Mouse (Mus musculus) forebrain, embryonic 13.5 days (tissue): ENCODE measurements around the gene Mrpl10. TPM values are rescaled to one million over a fixed set of nuclear protein-coding genes. Genes with fewer than 3 reads are reported as not detected.
A peak's percentile ranks its signal among the peaks of the same experiment; 100 is the strongest.

Experiments
- ATAC-seq: fragments of 200-750 bp; cut with Nextera tagmentation; 2 replicates; pipeline ENCODE4 v1.8.0; 2017
- H3K27ac ChIP-seq: fragments of 300-500 bp; sonication (generic); 2 replicates; pipeline ENCODE4 v1.5.1; 2015; ENCODE audit warnings: inconsistent platforms, mild to moderate bottlenecking, moderate library complexity
- H3K27me3 ChIP-seq: fragments of 300-500 bp; sonication (generic); 2 replicates; pipeline ENCODE4 v1.6.1; 2015; ENCODE audit warnings: mild to moderate bottlenecking, inconsistent platforms
- H3K36me3 ChIP-seq: fragments of 300-500 bp; sonication (generic); 2 replicates; pipeline ENCODE4 v1.6.1; 2015; ENCODE audit warnings: mild to moderate bottlenecking, inconsistent platforms; ENCODE audit not compliant: poor library complexity, severe bottlenecking
- H3K4me1 ChIP-seq: fragments of 300-500 bp; sonication (generic); 2 replicates; pipeline ENCODE4 v1.6.1; 2015; ENCODE audit warnings: inconsistent platforms
- H3K4me2 ChIP-seq: fragments of 300-500 bp; sonication (generic); 2 replicates; pipeline ENCODE4 v1.6.1; 2015; ENCODE audit warnings: inconsistent platforms, mild to moderate bottlenecking, moderate library complexity
- H3K4me3 ChIP-seq: fragments of 300-500 bp; sonication (generic); 2 replicates; pipeline ENCODE4 v1.5.1; 2015; ENCODE audit warnings: mild to moderate bottlenecking, inconsistent platforms
- H3K9ac ChIP-seq: fragments of 300-500 bp; sonication (generic); 2 replicates; pipeline ENCODE4 v1.6.1; 2015; ENCODE audit warnings: mild to moderate bottlenecking, inconsistent platforms
- H3K9me3 ChIP-seq: fragments of 300-500 bp; sonication (generic); replicated peaks from 2 replicates; pipeline ENCODE4 v1.6.1; 2016; ENCODE audit warnings: inconsistent platforms
- WGBS: fragments of 180-500 bp; shearing (Covaris S2); methylation state at CpG from one replicate; pipeline ENCODE4 v1.1.7; 2015; 5-methylcytosine and 5-hydroxymethylcytosine counted together
- polyA plus RNA-seq: library from polyadenylated mRNA; unstranded; fragments of >200 nt; fragmentation: Nextera tagmentation; extraction: Ambion mirVana; gene quantifications from 2 replicates; pipeline ENCODE4 v1.2.1, GENCODE M21; 2015

The Mrpl10 gene
- polyA plus RNA-seq, 1 experiment from 2014 or later, result 59.3 TPM

- Histone ChIP-seq H3K9me3 (no peaks in the 10 kb centered on the region), H3K9ac (peak overlapping the region; percentile 30; the same call in 1 of the 2 replicates), H3K27me3 (no peaks in the 10 kb centered on the region), H3K4me1 (peaks cover 26% of the 10 kb centered on the region), H3K36me3 (peaks cover 64% of the 10 kb centered on the region), H3K4me3 (0 out of 2 replicates have a peak overlapping the region, but pooled peaks have one; percentile 73), H3K4me2 (peak overlapping the region; percentile 98; the same call in 1 of the 2 replicates), H3K27ac (no peak overlapping the region)
- ATAC-seq, result no peak
- 30% methylated on average over 11 of the region's 11 CpGs for WGBS
These were observed 10.9 kb downstream of the Mrpl10 start for GRCm38 (mm10) chr11:97052219-97052646.

GRCm38 (mm10) chr11:97063274-97063920 lies 22.0 kb downstream of the Mrpl10 start:
- 9% methylated on average over 9 of the region's 9 CpGs for WGBS
- H3K4me3 ChIP-seq, result no peak overlapping the region
- ATAC-seq, result peak; percentile 50; the same call in 1 of the 2 replicates
- no peaks in the 10 kb centered on the region for H3K9me3 ChIP-seq
- H3K9ac ChIP-seq, result 0 out of 2 replicates have a peak overlapping the region, but pooled peaks have one; percentile 10
- H3K27ac ChIP-seq, result peak overlapping the region; percentile 68
- H3K36me3 ChIP-seq, result peaks cover 42% of the 10 kb centered on the region
- H3K27me3 ChIP-seq, result no peaks in the 10 kb centered on the region
- peak overlapping the region; percentile 10; the same call in 1 of the 2 replicates for H3K4me2 ChIP-seq
- H3K4me1 ChIP-seq, result peaks cover 12% of the 10 kb centered on the region

GRCm38 (mm10) chr11:97063921-97064295 lies 22.5 kb downstream of the Mrpl10 start:
- Histone ChIP-seq H3K9me3 (no peaks in the 10 kb centered on the region), H3K9ac (no peak overlapping the region), H3K4me1 (peaks cover 12% of the 10 kb centered on the region), H3K36me3 (peaks cover 42% of the 10 kb centered on the region), H3K4me2 (peak overlapping the region; percentile 10; the same call in 1 of the 2 replicates), H3K27ac (peak overlapping the region; percentile 68), H3K27me3 (no peaks in the 10 kb centered on the region), H3K4me3 (no peak overlapping the region)
- no peak for ATAC-seq
- WGBS, result 85% methylated on average over 3 of the region's 3 CpGs

DNA sequence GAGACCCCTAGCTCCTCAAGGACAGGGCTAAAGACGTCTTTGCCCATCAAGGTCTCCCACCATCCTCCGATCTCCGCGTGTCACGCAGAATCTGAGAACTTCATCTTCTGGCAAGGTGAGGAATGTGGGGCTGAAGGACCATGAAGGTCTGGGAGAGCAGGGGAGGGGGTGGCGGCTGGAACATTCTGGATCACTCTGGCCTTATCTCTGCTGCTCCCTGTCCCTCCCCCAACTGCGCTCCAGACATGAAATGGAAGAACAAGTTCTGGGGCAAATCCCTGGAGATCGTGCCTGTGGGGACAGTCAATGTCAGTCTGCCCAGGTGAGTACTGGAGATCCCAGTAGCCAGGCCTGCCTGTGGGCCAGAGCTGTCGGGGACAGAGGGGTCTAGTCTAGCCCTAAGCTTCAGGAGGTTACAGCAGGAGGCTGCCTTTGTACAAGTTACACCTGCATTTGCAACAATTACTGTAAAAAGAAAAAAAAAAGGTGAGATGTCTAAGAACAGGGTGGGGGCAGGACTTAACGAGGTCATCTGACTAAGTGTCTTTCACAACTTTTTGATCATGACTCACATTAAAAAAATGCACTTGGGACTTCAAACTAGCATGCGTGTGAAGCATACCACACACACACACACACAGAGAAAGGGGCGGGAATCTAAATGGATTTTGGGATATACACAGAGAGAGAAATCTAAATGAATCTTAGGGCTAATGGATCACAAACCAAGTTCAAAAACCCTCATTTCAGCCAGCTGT lies 24.4 kb downstream of the Mrpl10 start:
- Histone ChIP-seq H3K4me1 (peaks cover 12% of the 10 kb centered on the region), H3K36me3 (peaks cover 27% of the 10 kb centered on the region), H3K9ac (no peak overlapping the region), H3K9me3 (no peaks in the 10 kb centered on the region), H3K27me3 (no peaks in the 10 kb centered on the region), H3K4me3 (no peak overlapping the region), H3K27ac (no peak overlapping the region), H3K4me2 (no peak overlapping the region)
- no peak for ATAC-seq
- WGBS, result 91% methylated on average over 12 of the region's 12 CpGs

GRCm38 (mm10) chr11:97066656-97067360 lies 25.4 kb downstream of the Mrpl10 start:
- WGBS, result 46% methylated on average over 22 of the region's 22 CpGs
- Histone ChIP-seq H3K9me3 (no peaks in the 10 kb centered on the region), H3K4me3 (no peak overlapping the region), H3K27ac (no peak overlapping the region), H3K9ac (no peak overlapping the region), H3K27me3 (no peaks in the 10 kb centered on the region), H3K4me1 (peaks cover 12% of the 10 kb centered on the region), H3K4me2 (no peak overlapping the region), H3K36me3 (peaks cover 17% of the 10 kb centered on the region)
- no peak for ATAC-seq

DNA sequence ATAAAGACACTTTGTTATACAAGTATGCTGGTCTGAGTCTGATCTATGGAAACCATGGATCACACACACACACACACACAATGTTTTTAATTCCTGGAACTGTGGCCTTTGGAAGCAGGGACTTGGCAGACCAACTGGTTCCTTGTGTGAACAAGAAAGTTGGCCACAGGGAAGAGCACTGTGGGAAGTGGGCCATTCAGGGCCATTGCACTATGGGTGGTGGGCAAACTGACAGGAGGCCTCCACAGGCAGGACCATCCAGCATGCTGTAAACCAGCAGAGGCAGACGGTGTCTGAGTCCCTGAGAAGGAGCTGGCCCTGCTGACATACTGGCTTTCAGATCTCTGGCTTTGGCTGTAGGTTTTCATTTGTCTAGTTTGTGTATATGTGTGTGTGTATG lies 28.0 kb downstream of the Mrpl10 start:
- no peak overlapping the region for H3K4me2 ChIP-seq
- no peaks in the 10 kb centered on the region for H3K4me1 ChIP-seq
- no peak for ATAC-seq
- H3K9me3 ChIP-seq, result no peaks in the 10 kb centered on the region
- 76% methylated on average over 1 of the region's 1 CpGs for WGBS
- no peak overlapping the region for H3K27ac ChIP-seq
- no peak overlapping the region for H3K4me3 ChIP-seq
- H3K9ac ChIP-seq, result no peak overlapping the region
- peaks cover 17% of the 10 kb centered on the region for H3K36me3 ChIP-seq
- no peaks in the 10 kb centered on the region for H3K27me3 ChIP-seq

DNA sequence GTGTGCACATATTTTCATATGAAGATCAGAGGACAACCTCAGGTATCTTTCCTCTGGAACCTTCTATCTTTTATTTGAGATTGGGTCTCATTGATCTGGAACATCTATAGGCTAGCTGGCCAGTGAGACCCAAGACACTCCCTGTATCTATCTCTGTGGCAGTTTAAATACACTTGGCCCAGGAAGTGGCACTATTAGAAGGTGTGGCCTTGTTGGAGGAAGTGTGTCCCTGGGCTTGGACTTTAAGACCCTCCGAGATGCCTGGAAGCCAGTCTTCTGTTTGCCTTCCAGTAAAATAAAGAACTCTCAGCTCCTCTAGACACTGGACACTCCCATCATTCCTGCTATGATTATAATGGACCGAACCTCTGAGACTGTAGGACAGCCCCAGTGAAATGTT lies 28.4 kb downstream of the Mrpl10 start:
- Histone ChIP-seq H3K4me3 (no peak overlapping the region), H3K9me3 (no peaks in the 10 kb centered on the region), H3K27ac (no peak overlapping the region), H3K4me1 (no peaks in the 10 kb centered on the region), H3K27me3 (no peaks in the 10 kb centered on the region), H3K9ac (no peak overlapping the region), H3K36me3 (peaks cover 17% of the 10 kb centered on the region), H3K4me2 (no peak overlapping the region)
- ATAC-seq, result no peak
- 92% methylated on average over 2 of the region's 2 CpGs for WGBS

DNA sequence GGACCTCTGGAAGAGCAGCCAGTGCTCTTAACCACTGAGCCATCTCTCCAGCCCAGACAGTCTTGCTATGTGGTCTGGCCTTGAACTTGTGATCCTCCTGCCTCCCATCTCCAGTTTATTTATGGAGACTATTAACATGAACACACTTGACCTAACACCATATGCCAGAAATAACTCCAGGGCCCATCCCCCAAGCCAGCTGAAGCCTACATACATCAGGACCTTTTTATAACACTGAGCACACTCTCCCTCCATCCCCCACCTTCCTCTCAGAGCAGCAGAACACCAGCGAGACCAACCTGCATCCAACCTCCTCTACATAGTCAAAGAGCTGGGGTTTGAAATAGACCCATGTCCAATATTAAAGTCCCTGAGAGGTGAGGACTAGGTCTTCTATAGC lies 29.8 kb downstream of the Mrpl10 start:
- Histone ChIP-seq H3K36me3 (peaks cover 17% of the 10 kb centered on the region), H3K4me3 (no peak overlapping the region), H3K4me2 (no peak overlapping the region), H3K27me3 (no peaks in the 10 kb centered on the region), H3K9me3 (no peaks in the 10 kb centered on the region), H3K9ac (no peak overlapping the region), H3K4me1 (no peaks in the 10 kb centered on the region), H3K27ac (no peak overlapping the region)
- no peak for ATAC-seq
- WGBS, result 81% methylated on average over 1 of the region's 1 CpGs

DNA sequence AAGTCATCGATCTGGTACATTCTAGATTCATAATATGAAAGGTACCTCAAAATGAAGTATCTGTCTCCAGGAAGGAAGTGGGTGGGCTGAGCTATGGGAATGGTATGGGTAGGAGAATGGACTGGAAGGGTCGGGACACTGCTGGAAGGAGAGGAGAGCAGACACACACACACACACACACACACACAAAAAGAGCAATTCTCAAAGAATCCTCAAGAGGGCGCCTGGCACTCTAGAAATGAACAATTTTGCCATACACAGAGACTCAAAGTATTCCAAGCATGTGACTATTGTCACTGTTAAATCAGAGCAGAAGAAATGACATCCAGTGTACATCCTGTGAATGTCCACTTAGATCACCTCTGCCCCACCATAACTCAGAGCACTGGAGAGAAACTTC lies 31.2 kb downstream of the Mrpl10 start:
- no peak overlapping the region for H3K9ac ChIP-seq
- WGBS, result 31% methylated on average over 3 of the region's 3 CpGs

GRCm38 (mm10) chr11:97074235-97074634 lies 32.9 kb downstream of the Mrpl10 start:
- H3K36me3 ChIP-seq, result no peaks in the 10 kb centered on the region
- H3K27ac ChIP-seq, result no peak overlapping the region
- no peaks in the 10 kb centered on the region for H3K4me1 ChIP-seq
- H3K27me3 ChIP-seq, result no peaks in the 10 kb centered on the region
- WGBS, result 81% methylated on average over 8 of the region's 8 CpGs
- no peaks in the 10 kb centered on the region for H3K9me3 ChIP-seq
- H3K4me2 ChIP-seq, result no peak overlapping the region
- H3K4me3 ChIP-seq, result no peak overlapping the region
- ATAC-seq, result no peak
- H3K9ac ChIP-seq, result no peak overlapping the region

More for the DNA sequence above, 31.2 kb downstream of the Mrpl10 start:
- H3K27me3 ChIP-seq, result no peaks in the 10 kb centered on the region
- no peak overlapping the region for H3K4me2 ChIP-seq
- no peak overlapping the region for H3K27ac ChIP-seq
- H3K36me3 ChIP-seq, result peaks cover 13% of the 10 kb centered on the region
- H3K4me3 ChIP-seq, result no peak overlapping the region
- H3K9me3 ChIP-seq, result no peaks in the 10 kb centered on the region
- no peaks in the 10 kb centered on the region for H3K4me1 ChIP-seq
- no peak for ATAC-seq

- H3K27ac ChIP-seq, result no peak overlapping the region
- H3K4me2 ChIP-seq, result no peak overlapping the region
- H3K9me3 ChIP-seq, result no peaks in the 10 kb centered on the region
- no peaks in the 10 kb centered on the region for H3K27me3 ChIP-seq
- no peak for ATAC-seq
- 62% methylated on average over 4 of the region's 4 CpGs for WGBS
- H3K9ac ChIP-seq, result no peak overlapping the region
- no peak overlapping the region for H3K4me3 ChIP-seq
- H3K36me3 ChIP-seq, result no peaks in the 10 kb centered on the region
- H3K4me1 ChIP-seq, result no peaks in the 10 kb centered on the region
These were observed 37.4 kb downstream of the Mrpl10 start for GRCm38 (mm10) chr11:97078751-97079150.

DNA sequence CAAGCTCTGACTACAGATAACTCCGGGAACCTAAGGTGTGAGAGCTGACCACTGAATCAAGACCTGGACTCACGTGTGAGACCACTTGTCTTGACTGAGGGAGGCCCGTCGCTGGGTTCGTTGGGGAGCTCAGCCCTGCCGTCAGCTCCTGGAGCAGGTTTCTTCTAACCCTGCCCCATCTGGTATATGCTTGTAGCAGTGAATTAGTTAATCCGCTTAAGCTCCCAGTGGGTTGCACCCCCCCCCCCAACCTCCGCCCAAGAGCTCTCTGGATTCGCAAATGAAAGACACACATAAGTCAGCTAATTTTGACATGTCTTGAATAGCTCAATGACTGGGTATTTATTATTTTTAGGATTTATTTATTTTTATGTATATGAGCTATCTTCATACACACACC lies 38.9 kb downstream of the Mrpl10 start:
- no peaks in the 10 kb centered on the region for H3K36me3 ChIP-seq
- H3K4me1 ChIP-seq, result no peaks in the 10 kb centered on the region
- 0 out of 2 replicates have a peak, but pooled peaks cover 4% of the 10 kb centered on the region for H3K27me3 ChIP-seq
- no peak overlapping the region for H3K4me3 ChIP-seq
- WGBS, result 12% methylated on average over 9 of the region's 9 CpGs
- no peaks in the 10 kb centered on the region for H3K9me3 ChIP-seq
- ATAC-seq, result no peak
- no peak overlapping the region for H3K4me2 ChIP-seq
- no peak overlapping the region for H3K27ac ChIP-seq
- H3K9ac ChIP-seq, result no peak overlapping the region
